Mouse (Mus musculus) CD4-positive, CD25-positive, alpha-beta regulatory T cell, adult 4 months (primary cell): ENCODE measurements around the gene Msmp. TPM values are rescaled to one million over a fixed set of nuclear protein-coding genes. Genes with fewer than 3 reads are reported as not detected.
A peak's percentile ranks its signal among the peaks of the same experiment; 100 is the strongest.

Experiments
- ATAC-seq: one replicate; pipeline ENCODE4 v1.8.0; 2017
- polyA plus RNA-seq, 2 experiments: library from polyadenylated mRNA; unstranded; fragments of 100-300 nt; shearing (Covaris generic); gene quantifications; one replicate each; pipeline ENCODE4 v1.2.1; 2017

Gene Msmp
- polyA plus RNA-seq, 2 experiments from 2014 or later, result not detected

DNA sequence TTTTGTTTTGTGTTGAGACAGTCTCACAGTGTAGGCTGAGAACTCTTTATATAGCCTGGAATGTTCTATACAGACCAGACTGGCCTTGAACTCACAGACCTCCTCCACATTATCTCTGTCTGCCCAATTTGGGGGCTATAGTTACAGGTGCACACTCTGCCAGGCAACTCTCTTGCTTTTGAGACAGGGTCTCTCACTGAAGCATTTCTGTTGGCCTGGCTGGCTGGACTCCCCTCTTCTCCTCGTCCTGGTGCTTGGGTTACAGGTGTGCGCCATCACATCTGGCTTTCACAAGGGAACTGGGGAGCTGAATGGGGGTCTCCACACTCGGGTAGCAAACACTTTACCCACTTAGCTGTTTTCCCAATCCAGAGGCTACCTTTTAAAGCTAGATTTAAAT lies 7.7 kb upstream of the Msmp start:
- no peak for ATAC-seq

DNA sequence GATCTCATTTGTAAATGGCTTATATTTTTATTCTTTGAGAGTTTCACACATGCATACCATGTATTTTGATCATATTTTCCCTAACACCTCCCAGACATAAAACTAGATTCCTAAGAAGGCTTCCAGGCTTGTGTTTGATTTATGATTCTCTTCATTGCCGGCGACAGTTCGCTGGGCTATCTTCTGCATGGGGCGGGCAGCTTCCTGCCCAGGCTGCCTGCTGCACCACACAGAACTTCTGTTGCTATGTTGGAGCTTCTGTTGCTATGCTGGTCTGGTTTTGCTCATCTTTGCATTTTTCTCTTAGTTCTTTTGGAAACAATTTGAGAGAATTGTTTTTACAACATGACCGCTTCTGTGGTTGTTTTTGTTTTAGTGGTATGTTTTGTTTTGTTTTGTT lies 7.2 kb upstream of the Msmp start:
- ATAC-seq, result no peak

GRCm38 (mm10) chr4:43587681-43588080 lies 3.4 kb upstream of the Msmp start:
- ATAC-seq, result no peak

- no peak for ATAC-seq
Observed at GRCm38 (mm10) chr4:43586411-43586810, 2.1 kb upstream of the Msmp start.

GRCm38 (mm10) chr4:43585682-43586081 lies 1.4 kb upstream of the Msmp start:
- ATAC-seq, result no peak

GRCm38 (mm10) chr4:43583421-43583820 lies 873 bp downstream of the Msmp start:
- ATAC-seq, result no peak

DNA sequence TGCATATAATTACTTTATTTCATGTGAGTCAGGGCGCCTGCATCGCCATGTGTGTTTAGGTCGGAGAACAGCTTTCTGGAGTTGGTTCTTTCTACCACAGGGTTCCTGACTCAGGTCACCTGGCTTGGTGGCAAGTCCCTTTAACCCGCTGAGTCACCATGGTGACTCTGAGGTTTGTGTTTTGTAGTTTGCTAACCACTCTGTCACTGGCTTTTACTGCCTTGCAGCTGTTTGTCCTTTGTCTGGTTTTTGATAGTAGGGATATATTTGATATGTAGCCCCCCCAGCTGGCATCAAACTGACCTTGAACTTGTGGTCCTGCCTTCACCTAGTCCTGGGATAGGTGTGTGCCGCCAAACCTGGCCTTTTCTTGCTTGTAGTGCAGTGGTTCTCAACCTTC lies 2.1 kb downstream of the Msmp start:
- ATAC-seq, result no peak

GRCm38 (mm10) chr4:43581381-43581780 lies 2.9 kb downstream of the Msmp start:
- no peak for ATAC-seq

DNA sequence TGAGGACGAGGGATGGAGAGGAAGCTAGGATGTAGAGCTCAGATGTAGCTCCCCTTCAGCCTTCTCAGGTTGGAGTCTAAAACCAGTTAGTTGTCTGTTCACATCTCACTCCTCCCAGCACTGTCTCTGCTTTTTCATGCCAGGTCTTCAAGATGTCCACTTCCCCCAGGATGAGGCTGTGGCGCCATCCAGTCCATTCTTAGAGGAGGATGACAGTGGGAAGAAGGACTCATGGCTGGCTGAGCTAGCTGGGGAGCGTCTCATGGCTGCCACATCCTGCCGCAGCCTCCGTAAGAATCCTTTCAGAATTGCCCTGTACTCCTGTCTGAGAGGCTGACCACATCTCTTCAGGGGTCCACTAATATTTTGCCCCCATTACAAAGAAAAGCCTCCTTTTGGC lies 3.6 kb downstream of the Msmp start:
- ATAC-seq, result no peak

DNA sequence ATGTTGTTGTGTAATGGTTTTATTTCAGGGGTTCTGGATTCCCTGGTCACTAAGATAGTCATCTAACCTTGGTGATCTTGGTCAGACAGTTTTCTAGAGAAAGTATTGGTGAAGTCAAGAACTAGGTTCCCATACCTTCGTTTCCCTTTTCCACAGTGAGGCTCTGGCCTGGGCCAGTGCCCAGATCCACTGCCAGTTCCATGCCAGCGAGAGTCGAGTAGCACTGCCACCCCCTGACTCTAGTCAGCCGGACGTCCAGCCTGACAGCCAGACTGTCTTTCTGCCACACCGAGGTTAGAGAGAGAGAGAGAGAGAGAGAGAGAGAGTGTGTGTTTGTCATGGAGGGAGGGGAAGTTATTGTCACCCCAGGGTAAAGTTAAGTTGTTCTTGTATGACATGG lies 4.6 kb downstream of the Msmp start:
- ATAC-seq, result no peak

DNA sequence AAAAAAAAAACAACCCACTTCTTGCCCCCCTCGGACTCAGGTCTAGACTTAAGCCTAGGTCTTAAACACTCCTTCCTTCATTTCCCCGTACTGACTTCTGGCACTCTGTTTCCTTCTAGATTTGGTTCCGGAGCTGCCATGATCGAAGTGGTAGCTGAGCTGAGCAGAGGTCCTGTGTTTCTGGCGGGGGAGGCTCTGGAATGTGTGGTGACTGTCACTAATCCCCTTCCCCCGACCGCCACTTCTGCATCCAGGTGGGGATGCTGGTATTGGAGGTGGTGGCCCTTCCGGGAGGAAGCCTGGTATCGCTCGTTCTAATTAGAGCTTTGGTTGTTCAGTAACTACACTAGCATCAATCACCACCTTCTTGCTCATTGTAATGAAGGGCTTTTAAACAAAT lies 5.0 kb downstream of the Msmp start:
- ATAC-seq, result no peak

DNA sequence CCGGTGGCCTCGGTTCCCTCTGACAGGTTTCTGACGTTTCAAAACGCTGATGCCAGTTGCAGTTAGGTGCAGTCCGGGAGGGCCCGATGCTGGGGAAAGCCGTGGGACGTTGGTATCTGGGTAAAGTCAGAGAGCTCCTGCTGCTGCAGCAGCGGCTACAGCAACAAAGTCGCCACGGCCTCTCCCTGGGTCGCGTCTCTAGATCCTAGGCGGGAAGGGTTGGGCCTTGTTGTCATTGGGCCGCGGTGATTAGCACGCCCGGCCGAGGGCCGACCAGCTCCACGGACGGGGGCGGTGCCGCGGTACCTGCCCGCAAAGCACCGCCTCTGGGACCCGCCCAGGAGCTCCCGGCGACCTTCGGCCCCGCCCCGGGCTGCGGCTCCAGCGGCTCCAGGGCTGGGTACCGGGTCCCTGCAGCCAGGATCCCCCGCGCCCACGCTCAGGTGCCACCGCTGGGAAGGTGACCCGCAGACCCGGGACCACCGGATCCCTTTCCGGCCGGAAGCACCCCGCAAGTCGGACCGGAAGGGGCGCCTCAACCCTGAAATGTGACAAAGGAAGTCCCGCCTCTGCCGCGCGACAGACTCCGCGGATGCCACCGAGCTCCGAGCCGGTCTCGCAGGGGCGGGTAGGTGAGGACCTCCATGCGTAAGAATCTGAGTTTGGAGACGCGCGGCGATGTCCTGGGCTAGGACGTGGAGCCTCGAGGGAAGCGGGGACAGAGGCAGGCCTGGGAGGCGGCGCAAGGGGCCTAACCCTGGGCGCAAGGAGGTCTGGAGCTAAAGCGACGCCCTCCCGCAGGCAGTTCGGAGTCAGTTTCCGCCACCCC lies 5.7 kb downstream of the Msmp start, which contains the start of the genes Rgp1 and Gba2:
Rgp1 (plus strand) TSS at position 340 of the 829 bp plus-strand sequence.
Gba2 (minus strand) TSS at position 498 of the 829 bp plus-strand sequence.
- peak; percentile 92 for ATAC-seq

DNA sequence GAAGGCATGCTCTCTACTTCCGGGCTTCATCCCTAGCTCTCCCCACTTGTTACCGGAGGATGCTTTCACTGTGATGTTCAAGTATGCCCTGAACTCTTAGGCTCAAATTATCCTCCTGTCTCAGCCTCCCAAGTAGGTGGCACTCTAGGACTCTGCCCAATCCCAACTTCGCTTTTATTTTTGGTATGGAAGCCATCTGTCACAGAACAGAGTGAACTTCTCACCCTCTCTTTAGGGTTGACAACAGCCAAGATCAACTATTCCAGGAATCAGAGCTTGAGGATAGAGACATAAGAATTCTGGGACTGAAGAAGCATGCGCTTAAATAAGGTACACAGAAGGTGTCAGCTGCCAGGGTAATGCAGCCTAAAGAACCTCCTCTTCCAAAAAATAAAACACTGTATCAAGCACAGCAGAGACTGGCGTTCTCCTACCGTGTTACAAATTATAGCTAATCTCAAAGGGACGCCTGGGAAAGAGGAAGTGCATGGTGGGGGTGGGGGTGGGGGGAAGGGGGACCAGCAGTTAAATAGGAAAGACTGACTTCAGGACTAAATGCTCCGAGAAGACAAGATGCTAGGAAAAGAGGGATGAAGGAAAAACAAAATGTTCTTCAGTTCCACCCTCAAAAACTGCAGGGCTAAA lies 6.9 kb downstream of the Msmp start:
- no peak for ATAC-seq

DNA sequence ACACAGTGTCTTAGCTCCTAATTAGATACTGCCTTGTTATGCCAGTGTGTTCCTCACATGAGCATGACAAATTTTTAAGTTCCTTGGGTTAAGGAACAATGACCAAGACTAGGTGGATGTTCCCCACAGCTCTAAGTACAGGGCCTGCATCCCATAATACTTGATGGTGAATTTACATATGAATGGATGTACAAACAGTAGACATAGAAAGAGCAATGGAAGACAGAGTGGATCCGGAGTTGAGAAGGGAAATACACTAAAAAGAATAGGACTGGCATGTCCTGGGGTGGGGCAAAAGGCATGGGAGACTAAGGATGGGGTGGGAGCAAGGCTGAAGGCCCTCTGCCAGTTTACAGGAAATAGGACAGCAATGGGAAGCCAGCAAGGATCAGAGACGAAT lies 8.9 kb downstream of the Msmp start:
- ATAC-seq, result no peak

- no peak for ATAC-seq
Observed at GRCm38 (mm10) chr4:43573561-43573960, 10.7 kb downstream of the Msmp start.

- no peak for ATAC-seq
Observed at GRCm38 (mm10) chr4:43571395-43572045, 12.8 kb downstream of the Msmp start.

GRCm38 (mm10) chr4:43567140-43567539 lies 17.2 kb downstream of the Msmp start:
- ATAC-seq, result no peak

DNA sequence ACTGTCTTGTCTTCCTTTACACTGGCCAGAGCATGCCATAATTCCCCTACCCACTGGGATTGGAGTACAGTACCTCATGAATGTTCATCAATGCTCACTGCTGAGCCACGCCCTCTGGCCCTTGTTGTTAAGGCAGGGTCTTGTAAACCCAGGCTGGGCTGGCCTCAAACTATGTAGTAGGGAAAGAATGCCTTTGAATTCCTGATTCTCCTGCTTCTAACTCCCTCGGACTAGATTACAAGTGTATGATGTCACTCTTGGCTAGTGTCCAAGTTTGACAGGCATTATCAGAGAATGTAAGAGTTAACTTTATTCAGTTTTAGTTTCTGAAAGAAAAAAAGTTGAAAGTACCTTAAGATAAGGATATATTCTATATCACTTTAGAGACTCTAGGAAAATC lies 20.1 kb downstream of the Msmp start:
- ATAC-seq, result no peak

- ATAC-seq, result no peak
Observed at GRCm38 (mm10) chr4:43563601-43563875, 20.8 kb downstream of the Msmp start.

DNA sequence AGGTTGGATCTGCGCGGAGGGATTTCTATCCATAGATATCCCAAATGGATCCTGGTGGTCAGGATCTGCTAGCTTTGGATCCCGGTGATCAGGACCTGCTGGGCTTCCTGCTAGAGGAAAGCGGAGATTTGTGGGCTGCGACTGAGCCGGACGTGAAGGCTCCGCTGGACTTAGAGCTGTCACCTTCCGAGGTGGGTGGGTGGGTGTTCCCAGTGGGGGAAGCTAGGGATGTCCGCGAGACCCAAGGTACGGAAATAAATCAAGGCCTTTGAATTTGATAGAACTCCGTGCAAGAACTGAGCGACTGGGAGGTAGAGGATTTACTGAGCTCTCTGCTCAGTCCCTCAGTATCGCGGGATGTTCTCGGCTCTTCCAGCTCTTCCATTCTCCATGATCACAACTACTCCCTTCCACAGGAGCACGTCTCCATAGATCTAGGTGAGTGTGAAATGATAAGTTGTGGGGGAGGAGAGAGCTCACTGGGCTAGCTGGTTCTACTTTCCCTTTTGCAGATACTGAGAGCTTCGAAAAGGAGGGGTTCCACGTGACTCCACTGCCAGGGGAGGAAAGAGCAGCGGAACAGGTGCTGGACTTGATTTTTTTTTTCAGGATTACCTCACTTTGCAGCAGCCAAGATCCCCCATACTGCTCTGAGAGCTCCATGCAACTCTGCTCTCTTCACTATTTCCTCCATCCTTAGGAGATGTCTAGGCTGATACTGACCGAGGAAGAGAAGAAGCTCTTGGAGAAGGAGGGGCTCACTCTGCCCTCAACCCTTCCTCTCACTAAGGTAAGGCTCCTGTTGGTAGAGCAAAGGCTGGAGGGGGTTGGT lies 21.3 kb downstream of the Msmp start:
- peak; percentile 24 for ATAC-seq

DNA sequence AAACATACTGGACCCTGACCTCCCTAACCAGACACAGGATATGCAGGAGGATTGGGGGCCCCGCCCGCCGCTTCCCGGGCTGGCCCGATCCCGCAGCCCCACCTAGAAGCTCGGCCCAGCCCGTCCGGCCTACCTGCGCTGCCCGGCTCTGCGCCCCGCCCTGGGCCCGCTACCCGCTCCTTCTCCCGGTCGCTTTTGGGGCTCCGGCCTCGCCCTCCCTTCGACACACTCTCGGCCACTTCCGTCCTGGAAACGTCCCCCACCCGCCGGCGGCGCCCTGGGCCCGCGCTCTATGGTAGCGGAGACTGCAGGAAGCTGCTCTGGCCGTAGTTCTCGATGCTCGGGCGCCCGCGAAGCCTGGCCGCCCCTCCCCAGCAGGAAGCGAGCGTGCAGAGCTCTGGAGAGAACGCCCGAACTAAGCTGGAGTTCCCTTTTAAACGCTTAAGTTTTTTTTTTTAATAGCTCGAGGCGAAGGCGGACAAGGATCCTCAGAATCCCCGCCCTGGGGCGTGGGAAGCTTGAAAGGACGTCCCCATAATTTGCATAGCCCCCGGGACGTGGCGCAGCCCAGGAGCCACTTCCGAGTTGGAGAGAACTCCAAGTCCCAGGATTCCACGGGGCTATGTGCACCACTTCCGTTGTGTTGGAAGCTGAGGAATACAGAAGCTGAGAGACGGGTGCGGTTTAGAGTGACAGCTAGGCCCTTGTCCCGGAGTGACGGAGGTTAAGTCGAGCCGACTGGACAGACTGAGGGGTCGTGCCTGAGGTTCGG lies 22.1 kb downstream of the Msmp start, which contains the start of the genes Creb3 and Tln1:
Creb3 (plus strand) TSS at position 336 of the 772 bp plus-strand sequence.
Tln1 (minus strand) TSS at position 695 of the 772 bp plus-strand sequence.
- ATAC-seq, result peak; percentile 80

GRCm38 (mm10) chr4:43561436-43561996 lies 22.8 kb downstream of the Msmp start:
- ATAC-seq, result peak; percentile 1
